Mouse (Mus musculus): ENCODE measurements around the gene Imp3. TPM values are rescaled to one million over a fixed set of nuclear protein-coding genes. Genes with fewer than 3 reads are reported as not detected.
A peak's percentile ranks its signal among the peaks of the same experiment; 100 is the strongest.
"Not testable (repeated sequence)": the region's sequence is repeated elsewhere in the genome, so short reads cannot be mapped to it uniquely, and the experiment has no call there.

Gene Imp3
- total RNA-seq, 2 experiments from 2014 or later = 46.7 to 51.6 TPM

GRCm38 (mm10) chr9:56918466-56918865 lies 18.8 kb upstream of the Imp3 start:
- DNase-seq (ENCODE audit: low spot score) = no peak

DNA sequence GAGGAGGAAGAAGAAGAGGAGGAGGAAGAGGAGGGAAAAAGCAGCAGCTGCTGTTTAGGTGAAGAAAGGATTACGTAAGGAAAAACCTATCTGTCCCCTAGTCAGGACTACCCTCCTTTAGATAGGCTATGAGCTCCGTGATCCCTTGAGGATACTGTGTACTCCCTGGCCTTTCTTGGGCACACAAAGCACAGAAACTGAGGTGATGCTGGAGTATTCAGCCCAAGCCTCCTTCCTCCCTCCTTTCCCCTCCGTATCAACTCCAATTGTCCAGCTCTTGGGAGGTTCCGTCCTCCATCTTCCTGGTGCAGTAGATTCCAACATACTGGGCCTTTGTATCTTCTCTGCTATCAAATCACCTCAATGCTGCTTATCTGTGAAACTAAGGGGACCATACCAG lies 14.5 kb upstream of the Imp3 start:
- DNase-seq (ENCODE audit: low spot score) = no peak

GRCm38 (mm10) chr9:56923841-56924650 lies 13.2 kb upstream of the Imp3 start:
- DNase-seq (ENCODE audit: low spot score) = no peak

- DNase-seq (ENCODE audit: low spot score) = peak; percentile 86
These were observed 12.6 kb upstream of the Imp3 start for GRCm38 (mm10) chr9:56924651-56925027.

DNA sequence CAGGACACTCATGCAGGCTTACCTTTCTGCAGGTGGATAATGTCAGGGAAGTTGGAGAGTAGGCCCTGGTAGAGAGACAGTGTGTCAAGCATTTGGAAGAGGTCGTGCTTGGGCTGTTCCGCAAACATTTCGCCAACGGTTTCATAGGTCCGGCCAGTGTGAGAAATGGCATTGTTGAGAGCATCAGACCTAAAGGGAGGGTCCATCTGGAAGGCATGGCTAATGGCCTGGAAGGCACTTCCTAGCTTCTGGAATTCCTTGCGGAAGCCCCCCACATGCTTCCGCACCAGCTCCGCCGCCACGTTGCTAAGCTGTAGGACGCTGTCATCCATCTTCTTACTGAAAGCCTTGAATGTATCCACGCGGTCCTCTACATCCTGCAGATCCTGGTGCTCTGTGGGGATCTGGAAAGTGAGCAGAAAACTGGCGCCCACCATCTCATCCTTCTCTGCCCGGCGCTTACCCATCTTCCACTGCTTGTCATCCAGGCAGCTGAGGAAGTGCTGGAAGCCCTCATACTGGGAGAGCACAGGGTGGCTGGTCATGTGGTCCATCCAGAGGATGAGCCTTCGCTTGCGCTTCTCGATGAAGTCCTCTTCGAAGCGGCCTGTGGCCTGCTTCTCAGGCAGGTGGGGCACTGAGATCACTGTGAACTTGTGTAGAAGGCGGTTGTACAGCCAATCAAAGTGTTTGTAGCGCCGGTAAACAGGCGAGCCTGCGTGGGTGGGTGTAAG lies 11.8 kb upstream of the Imp3 start:
- DNase-seq (ENCODE audit: low spot score) = no peak

GRCm38 (mm10) chr9:56926025-56926360 lies 11.3 kb upstream of the Imp3 start:
- no peak for DNase-seq (ENCODE audit: low spot score)

DNA sequence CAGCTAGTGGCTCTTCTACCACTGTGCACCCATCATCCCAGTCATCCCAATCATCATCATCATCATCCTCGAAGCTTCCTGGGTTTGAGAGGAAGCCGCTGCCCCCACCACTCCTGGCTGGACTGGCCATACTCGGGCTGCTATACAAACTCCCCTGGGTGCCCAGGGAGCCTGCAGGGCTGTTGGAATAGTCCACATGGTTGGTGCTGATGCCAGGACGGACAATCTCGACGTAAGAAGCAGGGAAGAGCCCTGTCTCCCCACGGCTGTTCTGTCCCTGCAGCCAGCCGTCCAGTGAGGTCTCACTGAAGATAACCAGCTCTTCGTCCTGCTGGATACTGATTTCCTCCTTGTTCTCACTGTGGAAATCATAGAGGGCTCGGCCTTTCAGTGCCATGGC lies 10.9 kb upstream of the Imp3 start:
- no peak for DNase-seq (ENCODE audit: low spot score)

DNA sequence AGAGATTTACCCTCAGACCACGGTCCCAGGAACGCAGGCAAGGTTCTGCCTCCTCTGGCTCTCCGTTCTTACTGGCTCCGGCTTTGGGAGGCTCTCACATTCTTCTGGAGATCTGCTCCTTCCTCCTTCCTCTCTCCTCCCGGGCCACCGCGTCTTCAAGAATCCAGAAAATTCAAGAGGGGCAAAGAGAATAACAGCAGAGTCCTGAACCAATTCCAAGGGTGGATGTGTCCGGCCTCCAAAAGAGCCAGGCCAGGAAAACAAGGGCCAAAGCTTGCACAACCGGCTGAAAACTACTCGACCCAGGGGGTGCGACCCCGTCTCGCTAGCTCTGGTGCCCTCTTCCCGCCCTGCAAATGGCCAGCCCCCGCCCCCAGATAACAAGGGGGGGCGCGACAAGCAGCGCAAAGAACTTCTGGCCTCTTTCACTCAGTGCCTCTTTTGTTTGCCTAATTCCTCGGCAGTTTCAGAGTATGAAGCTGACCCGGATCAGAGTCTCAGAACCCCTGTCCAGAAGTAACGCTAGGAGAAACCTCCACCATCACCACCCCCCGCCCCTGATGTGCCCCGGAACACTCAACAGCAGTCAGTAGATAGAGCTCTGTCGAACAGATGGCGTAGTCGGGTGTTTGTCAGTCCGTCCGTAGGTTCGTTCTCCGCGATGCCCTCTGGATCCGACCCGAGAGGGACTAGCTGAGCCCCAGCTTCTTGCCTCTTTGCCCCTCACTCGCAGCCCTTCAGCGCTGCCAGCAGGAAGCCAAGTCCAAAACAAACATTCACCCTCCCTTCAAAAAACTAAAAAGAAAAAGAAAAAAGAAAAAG lies 9.9 kb upstream of the Imp3 start:
- DNase-seq (ENCODE audit: low spot score) = peak; percentile 66

DNA sequence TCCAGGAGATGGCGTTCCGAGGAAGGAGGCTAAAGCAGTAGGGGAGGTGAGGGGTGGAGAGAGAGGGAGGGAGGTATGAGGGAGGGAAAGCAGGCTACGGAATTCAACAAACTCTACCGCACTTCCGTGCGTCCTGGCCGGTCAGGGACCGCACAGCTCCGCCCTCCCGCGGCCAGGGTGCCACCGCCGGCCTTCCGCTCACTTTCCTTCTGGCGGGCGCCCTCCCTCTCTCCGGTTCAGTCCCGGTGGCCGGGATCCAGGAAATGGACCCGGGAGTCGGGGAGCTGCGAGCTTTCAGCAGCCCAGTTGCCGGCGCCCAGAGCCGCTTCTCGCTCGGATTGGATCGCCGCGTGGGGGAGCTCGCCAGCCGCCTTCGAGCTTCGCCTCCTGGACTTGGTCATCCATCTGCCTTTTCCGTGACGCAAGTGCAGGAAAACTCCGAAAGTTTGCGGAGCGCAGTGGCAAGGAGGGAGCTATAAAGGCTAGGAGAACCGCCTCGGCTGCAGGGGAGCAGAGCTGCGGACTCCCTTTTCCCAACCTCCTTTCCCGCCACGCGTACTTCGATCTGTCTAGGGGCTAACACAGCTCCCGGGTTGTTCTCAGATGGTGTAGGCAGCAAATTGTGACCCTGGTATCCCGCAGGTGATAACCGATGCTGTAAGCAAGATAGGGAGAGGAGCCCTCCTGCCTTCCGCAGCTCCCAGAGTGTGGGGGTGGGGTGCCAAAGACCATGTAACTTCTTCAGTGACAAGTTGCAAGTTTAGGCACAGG lies 9.0 kb upstream of the Imp3 start, which contains the start of gene Snx33:
Gene Snx33 (minus strand): TSS at position 331 of the 771 bp plus-strand sequence.
- peak; percentile 95 for DNase-seq (ENCODE audit: low spot score)

GRCm38 (mm10) chr9:56929496-56929895 lies 7.8 kb upstream of the Imp3 start:
- DNase-seq (ENCODE audit: low spot score) = no peak

GRCm38 (mm10) chr9:56930556-56930955 lies 6.7 kb upstream of the Imp3 start:
- no peak for DNase-seq (ENCODE audit: low spot score)

DNA sequence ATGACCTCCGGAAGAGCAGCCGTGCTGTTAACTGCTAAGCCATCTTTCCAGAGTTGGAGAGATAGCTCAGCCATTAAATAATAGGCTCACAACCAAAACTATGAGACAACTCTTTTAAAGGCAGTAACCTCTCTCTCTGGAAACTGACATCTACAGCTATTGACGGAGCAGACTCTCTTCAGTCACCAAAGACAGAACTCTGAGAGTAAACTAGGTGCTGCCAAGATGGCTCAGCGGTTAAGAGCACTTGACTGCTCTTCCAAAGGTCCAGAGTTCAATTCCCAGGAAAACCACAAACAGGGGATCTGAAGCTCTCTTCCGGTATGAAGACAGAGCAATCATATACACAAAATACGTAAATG lies 433 bp upstream of the Imp3 start:
- DNase-seq (ENCODE audit: low spot score) = no peak

DNA sequence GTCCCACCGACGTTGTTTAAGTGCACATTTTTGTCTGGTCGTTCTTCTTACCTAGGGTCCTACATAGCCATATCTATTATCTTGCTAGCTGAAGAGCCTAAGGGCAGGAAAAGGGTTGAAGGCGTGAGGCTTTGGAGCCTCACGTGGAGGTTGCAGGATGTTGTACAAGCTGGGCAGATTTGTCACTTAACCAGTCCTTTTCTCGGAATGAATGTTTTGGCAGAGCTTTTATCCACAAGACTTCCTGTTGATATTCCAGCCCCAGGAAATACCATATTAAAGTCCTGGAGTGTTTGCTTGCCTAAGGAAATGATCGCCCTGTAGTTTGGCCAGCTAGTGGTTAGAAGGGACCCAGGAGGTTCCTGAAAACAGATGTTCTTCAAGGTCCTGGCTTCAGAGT lies 1.1 kb downstream of the Imp3 start:
- no peak for DNase-seq (ENCODE audit: low spot score)

DNA sequence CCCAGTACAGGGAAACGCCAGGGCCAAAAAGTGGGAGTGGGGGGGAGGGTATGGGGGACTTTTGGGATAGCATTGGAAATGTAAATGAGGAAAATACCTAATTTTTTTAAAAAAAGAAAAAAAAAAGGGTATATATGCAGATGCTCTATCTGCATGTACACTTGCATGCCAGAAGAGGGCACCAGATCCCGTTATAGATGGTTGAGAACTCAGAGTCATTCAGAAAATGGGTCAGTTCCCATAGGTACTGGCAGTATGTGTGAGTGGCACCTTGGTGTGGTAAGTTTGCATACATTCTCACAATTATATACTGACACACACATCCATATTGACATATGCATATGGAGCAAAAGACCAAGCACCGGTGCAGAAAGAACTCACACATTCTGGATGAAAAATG lies 10.2 kb downstream of the Imp3 start:
- not testable (repeated sequence) for DNase-seq (ENCODE audit: low spot score)

- not testable (repeated sequence) for DNase-seq (ENCODE audit: low spot score)
These were observed 11.4 kb downstream of the Imp3 start for GRCm38 (mm10) chr9:56948699-56949098.

DNA sequence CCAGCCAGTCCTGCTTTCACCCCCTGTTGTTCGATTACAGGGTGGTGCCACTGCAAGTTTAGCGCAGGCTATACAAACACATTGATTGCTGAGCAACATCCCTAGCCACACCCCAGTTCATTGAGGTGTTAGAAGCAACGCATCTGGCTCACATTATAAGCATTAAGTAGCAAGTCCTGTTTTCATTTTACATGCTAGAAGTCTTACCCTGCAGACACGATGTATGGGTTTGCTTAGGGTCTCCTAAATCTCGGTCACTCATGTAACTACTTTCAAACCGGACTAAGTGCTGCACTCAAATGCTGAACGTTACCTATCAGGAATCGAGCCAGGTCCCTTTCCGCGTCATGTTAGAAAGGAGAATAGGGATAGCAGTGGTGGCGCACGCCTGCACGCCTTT lies 12.5 kb downstream of the Imp3 start:
- no peak for DNase-seq (ENCODE audit: low spot score)

- DNase-seq (ENCODE audit: low spot score) = peak; percentile 98
These were observed 13.4 kb downstream of the Imp3 start, which contains the start of gene Snupn for GRCm38 (mm10) chr9:56950414-56951400. Gene Snupn (plus strand): TSS chr9:56950878.

DNA sequence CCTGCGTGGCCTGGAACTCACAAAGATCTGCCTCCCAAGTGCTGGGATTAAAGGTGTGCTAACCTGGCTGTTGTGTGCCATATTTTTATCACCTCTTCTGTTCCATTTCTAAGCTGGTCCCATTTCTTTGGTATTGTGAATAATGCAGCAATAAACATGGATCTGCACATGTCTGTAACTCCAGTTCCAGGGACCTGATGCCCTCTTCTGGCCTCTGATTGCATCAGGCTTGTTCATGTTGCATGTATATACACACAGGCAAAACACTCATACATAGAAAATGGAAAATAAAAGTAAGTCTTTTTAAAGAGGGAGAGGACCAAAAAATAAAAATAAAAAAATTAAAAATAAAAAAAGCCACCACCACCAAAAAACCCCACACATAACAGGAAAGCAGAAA lies 16.3 kb downstream of the Imp3 start:
- DNase-seq (ENCODE audit: low spot score) = no peak

DNA sequence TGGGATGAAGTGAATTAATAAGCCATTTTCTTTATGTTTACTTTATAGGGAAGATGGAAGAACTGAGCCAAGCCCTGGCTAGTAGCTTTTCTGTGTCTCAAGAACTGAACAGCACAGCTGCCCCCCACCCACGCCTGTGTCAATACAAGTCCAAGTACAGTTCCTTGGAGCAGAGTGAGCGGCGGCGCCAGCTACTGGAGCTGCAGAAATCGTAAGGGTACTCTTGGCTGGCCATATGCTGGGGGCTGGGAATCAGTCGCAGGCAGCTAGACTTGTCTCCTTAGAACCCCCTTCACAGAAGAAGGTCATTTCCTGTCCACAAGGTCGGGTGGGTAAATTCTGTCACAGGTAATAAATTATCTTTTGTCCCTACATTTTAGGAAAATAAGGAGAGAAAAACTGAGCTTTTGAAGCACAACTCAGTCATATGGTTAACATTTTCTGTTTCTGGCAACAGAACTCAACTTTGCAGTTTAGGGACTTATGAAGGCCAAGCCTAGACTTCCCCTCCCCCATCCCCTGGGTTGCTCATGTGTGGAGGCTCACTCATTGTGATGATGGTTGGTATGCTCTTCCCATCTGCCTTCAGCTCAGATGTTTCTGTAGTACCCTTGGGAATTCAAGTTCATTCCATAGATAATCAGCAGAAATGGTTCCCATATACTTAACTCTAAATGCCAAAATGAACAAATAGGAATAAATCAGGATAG lies 19.8 kb downstream of the Imp3 start:
- no peak for DNase-seq (ENCODE audit: low spot score)

All from gastrocnemius, adult 18-20 months (tissue).